Mouse (Mus musculus): ENCODE data around the gene Bcl9. TPM values are rescaled to one million over a fixed set of nuclear protein-coding genes. Genes with fewer than 3 reads are reported as not detected.

The Bcl9 gene
- polyA plus RNA-seq, 1 experiment from 2014 or later, result 57.3 TPM

- 73% methylated on average over 15 of the region's 15 CpGs for WGBS
- no peak for ATAC-seq (ENCODE audit: low FRiP score, low TSS enrichment)
- H3K36me3 ChIP-seq (ENCODE audit: control insufficient read depth, insufficient read depth, low read length), result 0 out of 2 replicates have a peak, but pooled peaks cover 6% of the 10 kb centered on the region
Measured at GRCm38 (mm10) chr3:97274516-97275230, 23.0 kb downstream of the Bcl9 start.

GRCm38 (mm10) chr3:97273876-97274275, 23.8 kb downstream of the Bcl9 start:
- ATAC-seq (ENCODE audit: low FRiP score, low TSS enrichment), result no peak
- no peaks in the 10 kb centered on the region for H3K9me3 ChIP-seq (ENCODE audit: control insufficient read depth, low read length)
- 0 out of 2 replicates have a peak, but pooled peaks cover 6% of the 10 kb centered on the region for H3K36me3 ChIP-seq (ENCODE audit: control insufficient read depth, insufficient read depth, low read length)

More at GRCm38 (mm10) chr3:97274516-97275230, 23.0 kb downstream of the Bcl9 start:
- Histone ChIP-seq H3K9me3 (ENCODE audit: control insufficient read depth, low read length) (no peaks in the 10 kb centered on the region), H3K27me3 (ENCODE audit: control insufficient read depth, insufficient read depth, low read length) (no peaks in the 10 kb centered on the region), H3K4me2 (replicated peaks; ENCODE audit: low read depth, low read length) (no peak overlapping the region), H3K27ac (ENCODE audit: low read depth, low read length) (no peak overlapping the region), H3K4me3 (ENCODE audit: low read length) (no peak overlapping the region), H3K4me1 (ENCODE audit: control insufficient read depth, insufficient read depth, low read length) (peaks cover 5% of the 10 kb centered on the region; the same call in 1 of the 2 replicates), H3K9ac (ENCODE audit: low read depth, low read length) (no peak overlapping the region)

GRCm38 (mm10) chr3:97265667-97266415, 31.9 kb downstream of the Bcl9 start:
- Histone ChIP-seq H3K27me3 (ENCODE audit: control insufficient read depth, insufficient read depth, low read length) (no peaks in the 10 kb centered on the region), H3K27ac (ENCODE audit: low read depth, low read length) (no peak overlapping the region), H3K9ac (ENCODE audit: low read depth, low read length) (no peak overlapping the region), H3K36me3 (ENCODE audit: control insufficient read depth, insufficient read depth, low read length) (no peaks in the 10 kb centered on the region), H3K4me3 (ENCODE audit: low read length) (no peak overlapping the region), H3K9me3 (ENCODE audit: control insufficient read depth, low read length) (no peaks in the 10 kb centered on the region), H3K4me2 (replicated peaks; ENCODE audit: low read depth, low read length) (no peak overlapping the region), H3K4me1 (ENCODE audit: control insufficient read depth, insufficient read depth, low read length) (0 out of 2 replicates have a peak, but pooled peaks cover 3% of the 10 kb centered on the region)
- ATAC-seq (ENCODE audit: low FRiP score, low TSS enrichment), result no peak
- 78% methylated on average over 15 of the region's 15 CpGs for WGBS

More at GRCm38 (mm10) chr3:97273876-97274275, 23.8 kb downstream of the Bcl9 start:
- Histone ChIP-seq H3K4me2 (replicated peaks; ENCODE audit: low read depth, low read length) (no peak overlapping the region), H3K27me3 (ENCODE audit: control insufficient read depth, insufficient read depth, low read length) (no peaks in the 10 kb centered on the region), H3K27ac (ENCODE audit: low read depth, low read length) (no peak overlapping the region), H3K4me3 (ENCODE audit: low read length) (no peak overlapping the region), H3K4me1 (ENCODE audit: control insufficient read depth, insufficient read depth, low read length) (peaks cover 5% of the 10 kb centered on the region; the same call in 1 of the 2 replicates), H3K9ac (ENCODE audit: low read depth, low read length) (no peak overlapping the region)
- WGBS, result 77% methylated on average over 5 of the region's 5 CpGs

- Histone ChIP-seq H3K9ac (ENCODE audit: low read depth, low read length) (no peak overlapping the region), H3K9me3 (ENCODE audit: control insufficient read depth, low read length) (peaks cover 8% of the 10 kb centered on the region), H3K4me3 (ENCODE audit: low read length) (no peak overlapping the region), H3K4me1 (ENCODE audit: control insufficient read depth, insufficient read depth, low read length) (0 out of 2 replicates have a peak, but pooled peaks cover 3% of the 10 kb centered on the region), H3K36me3 (ENCODE audit: control insufficient read depth, insufficient read depth, low read length) (no peaks in the 10 kb centered on the region), H3K4me2 (replicated peaks; ENCODE audit: low read depth, low read length) (no peak overlapping the region), H3K27me3 (ENCODE audit: control insufficient read depth, insufficient read depth, low read length) (no peaks in the 10 kb centered on the region), H3K27ac (ENCODE audit: low read depth, low read length) (no peak overlapping the region)
- WGBS, result 96% methylated on average over 1 of the region's 1 CpGs
- no peak for ATAC-seq (ENCODE audit: low FRiP score, low TSS enrichment)
Measured at GRCm38 (mm10) chr3:97262235-97262634, 35.5 kb downstream of the Bcl9 start.

- no peaks in the 10 kb centered on the region for H3K36me3 ChIP-seq (ENCODE audit: control insufficient read depth, insufficient read depth, low read length)
- H3K4me3 ChIP-seq (ENCODE audit: low read length), result no peak overlapping the region
- H3K27me3 ChIP-seq (ENCODE audit: control insufficient read depth, insufficient read depth, low read length), result no peaks in the 10 kb centered on the region
- no peak overlapping the region for H3K4me2 ChIP-seq (replicated peaks; ENCODE audit: low read depth, low read length)
- peaks cover 8% of the 10 kb centered on the region for H3K9me3 ChIP-seq (ENCODE audit: control insufficient read depth, low read length)
- WGBS, result 40% methylated on average over 9 of the region's 9 CpGs
- H3K9ac ChIP-seq (ENCODE audit: low read depth, low read length), result no peak overlapping the region
- no peak overlapping the region for H3K27ac ChIP-seq (ENCODE audit: low read depth, low read length)
- ATAC-seq (ENCODE audit: low FRiP score, low TSS enrichment), result 0 out of 2 replicates have a peak, but pooled peaks have one; percentile 35
- H3K4me1 ChIP-seq (ENCODE audit: control insufficient read depth, insufficient read depth, low read length), result peaks cover 30% of the 10 kb centered on the region
Measured at GRCm38 (mm10) chr3:97255706-97256339, 41.9 kb downstream of the Bcl9 start.

GRCm38 (mm10) chr3:97254861-97255465, 42.8 kb downstream of the Bcl9 start:
- Histone ChIP-seq H3K4me1 (ENCODE audit: control insufficient read depth, insufficient read depth, low read length) (peaks cover 30% of the 10 kb centered on the region), H3K27ac (ENCODE audit: low read depth, low read length) (no peak overlapping the region), H3K4me2 (replicated peaks; ENCODE audit: low read depth, low read length) (no peak overlapping the region), H3K9me3 (ENCODE audit: control insufficient read depth, low read length) (peaks cover 8% of the 10 kb centered on the region), H3K4me3 (ENCODE audit: low read length) (no peak overlapping the region), H3K36me3 (ENCODE audit: control insufficient read depth, insufficient read depth, low read length) (no peaks in the 10 kb centered on the region), H3K9ac (ENCODE audit: low read depth, low read length) (no peak overlapping the region), H3K27me3 (ENCODE audit: control insufficient read depth, insufficient read depth, low read length) (no peaks in the 10 kb centered on the region)
- ATAC-seq (ENCODE audit: low FRiP score, low TSS enrichment), result no peak
- 28% methylated on average over 5 of the region's 5 CpGs for WGBS

GRCm38 (mm10) chr3:97253823-97254600, 43.7 kb downstream of the Bcl9 start:
- Histone ChIP-seq H3K9ac (ENCODE audit: low read depth, low read length) (no peak overlapping the region), H3K4me3 (ENCODE audit: low read length) (no peak overlapping the region), H3K27me3 (ENCODE audit: control insufficient read depth, insufficient read depth, low read length) (no peaks in the 10 kb centered on the region), H3K4me1 (ENCODE audit: control insufficient read depth, insufficient read depth, low read length) (peaks cover 30% of the 10 kb centered on the region), H3K27ac (ENCODE audit: low read depth, low read length) (no peak overlapping the region), H3K36me3 (ENCODE audit: control insufficient read depth, insufficient read depth, low read length) (no peaks in the 10 kb centered on the region), H3K4me2 (replicated peaks; ENCODE audit: low read depth, low read length) (no peak overlapping the region), H3K9me3 (ENCODE audit: control insufficient read depth, low read length) (peaks cover 6% of the 10 kb centered on the region; the same call in 1 of the 2 replicates)
- WGBS, result 36% methylated on average over 9 of the region's 9 CpGs
- ATAC-seq (ENCODE audit: low FRiP score, low TSS enrichment), result peak; percentile 71; the same call in 1 of the 2 replicates

GRCm38 (mm10) chr3:97252896-97253295, 44.8 kb downstream of the Bcl9 start:
- no peak overlapping the region for H3K27ac ChIP-seq (ENCODE audit: low read depth, low read length)
- no peaks in the 10 kb centered on the region for H3K27me3 ChIP-seq (ENCODE audit: control insufficient read depth, insufficient read depth, low read length)
- no peak for ATAC-seq (ENCODE audit: low FRiP score, low TSS enrichment)
- no peak overlapping the region for H3K4me2 ChIP-seq (replicated peaks; ENCODE audit: low read depth, low read length)
- 86% methylated on average over 6 of the region's 6 CpGs for WGBS
- H3K9ac ChIP-seq (ENCODE audit: low read depth, low read length), result no peak overlapping the region
- H3K9me3 ChIP-seq (ENCODE audit: control insufficient read depth, low read length), result no peaks in the 10 kb centered on the region
- peaks cover 30% of the 10 kb centered on the region for H3K4me1 ChIP-seq (ENCODE audit: control insufficient read depth, insufficient read depth, low read length)
- no peaks in the 10 kb centered on the region for H3K36me3 ChIP-seq (ENCODE audit: control insufficient read depth, insufficient read depth, low read length)
- no peak overlapping the region for H3K4me3 ChIP-seq (ENCODE audit: low read length)

All from kidney, embryonic 14.5 days (tissue).